Mouse (Mus musculus) limb, embryonic 13.5 days (tissue): ENCODE data around the gene Hist1h4f. TPM values are rescaled to one million over a fixed set of nuclear protein-coding genes. Genes with fewer than 3 reads are reported as not detected.
"Not testable (repeated sequence)": the region's sequence is repeated elsewhere in the genome, so short reads cannot be mapped to it uniquely, and the experiment has no call there.

Experiments used
- ATAC-seq: fragments of 200-750 bp; cut with Nextera tagmentation; 2 replicates; pipeline ENCODE4 v1.8.0; 2017; ENCODE audit warnings: low read depth, moderate number of reproducible peaks, moderate TSS enrichment; ENCODE audit not compliant: low FRiP score
- H3K27ac ChIP-seq: fragments of 300-500 bp; sonication (generic); 2 replicates; pipeline ENCODE4 v1.5.1; 2015; ENCODE audit warnings: inconsistent platforms, mild to moderate bottlenecking, moderate library complexity
- H3K27me3 ChIP-seq: fragments of 300-500 bp; sonication (generic); 2 replicates; pipeline ENCODE4 v1.6.1; 2015; ENCODE audit warnings: mild to moderate bottlenecking, inconsistent platforms
- H3K36me3 ChIP-seq: fragments of 300-500 bp; sonication (generic); 2 replicates; pipeline ENCODE4 v1.6.1; 2015; ENCODE audit warnings: inconsistent platforms, mild to moderate bottlenecking, moderate library complexity
- H3K4me1 ChIP-seq: fragments of 300-500 bp; sonication (generic); 2 replicates; pipeline ENCODE4 v1.6.1; 2015; ENCODE audit warnings: inconsistent platforms
- H3K4me2 ChIP-seq: fragments of 300-500 bp; sonication (generic); replicated peaks from 2 replicates; pipeline ENCODE4 v1.6.1; 2015; ENCODE audit warnings: inconsistent platforms, mild to moderate bottlenecking, moderate library complexity
- H3K4me3 ChIP-seq: fragments of 300-500 bp; sonication (generic); 2 replicates; pipeline ENCODE4 v1.5.1; 2015; ENCODE audit warnings: moderate library complexity, mild to moderate bottlenecking, inconsistent platforms
- H3K9ac ChIP-seq: fragments of 300-500 bp; sonication (generic); 2 replicates; pipeline ENCODE4 v1.6.1; 2015; ENCODE audit warnings: mild to moderate bottlenecking, inconsistent platforms
- H3K9me3 ChIP-seq: fragments of 300-500 bp; sonication (generic); 2 replicates; pipeline ENCODE4 v1.6.1; 2016; ENCODE audit warnings: inconsistent platforms
- WGBS: fragments of 180-500 bp; shearing (Covaris S2); methylation state at CpG from one replicate; pipeline ENCODE4 v1.1.7; 2015; 5-methylcytosine and 5-hydroxymethylcytosine counted together
- polyA plus RNA-seq: library from polyadenylated mRNA; unstranded; fragments of >200 nt; fragmentation: Nextera tagmentation; extraction: Ambion mirVana; gene quantifications from 2 replicates; pipeline ENCODE4 v1.2.1, GENCODE M21; 2015

Gene Hist1h4f
- polyA plus RNA-seq, 1 experiment from 2014 or later = 1.9 TPM

DNA sequence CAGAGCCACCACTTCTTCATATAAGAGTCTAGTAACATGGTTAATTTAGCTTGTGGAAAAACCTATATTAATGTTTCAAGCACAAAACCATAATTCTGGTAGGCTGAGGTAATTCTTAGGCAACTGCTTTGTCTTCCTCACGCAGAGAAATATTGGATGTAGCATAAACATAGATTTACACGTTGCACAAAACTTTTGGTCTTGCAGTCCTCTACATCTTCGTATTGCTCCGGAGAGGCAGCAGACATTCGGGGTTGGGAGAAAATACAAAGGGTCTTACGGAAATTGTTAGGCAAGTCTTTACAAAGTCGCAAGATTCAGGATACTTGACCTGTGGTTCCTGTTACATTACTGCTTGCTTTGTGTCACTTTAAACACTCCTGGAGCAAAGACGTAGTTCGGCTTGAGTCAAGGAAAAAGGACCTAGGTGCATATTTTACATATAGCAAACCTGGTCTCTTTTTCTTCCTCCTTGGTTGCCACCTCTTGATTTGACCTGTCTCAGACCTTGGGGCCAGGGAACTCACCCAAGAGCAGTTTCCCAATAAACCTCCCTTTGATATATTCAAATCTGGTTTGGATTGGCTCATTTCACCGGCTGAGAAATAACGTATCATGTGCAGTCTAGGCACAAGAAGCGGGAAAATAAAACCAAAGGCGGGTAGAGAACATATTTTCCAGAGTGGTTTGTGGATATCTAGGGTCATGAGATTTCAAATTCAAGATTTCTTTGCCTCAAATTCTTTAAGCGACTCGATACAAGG is 16.9 kb downstream of the Hist1h4f start:
- Histone ChIP-seq H3K4me2 (peak overlapping the region; percentile 65), H3K4me1 (peaks cover 42% of the 10 kb centered on the region), H3K9ac (peak overlapping the region; percentile 63), H3K4me3 (peak overlapping the region; percentile 55), H3K27ac (peak overlapping the region; percentile 97), H3K9me3 (no peaks in the 10 kb centered on the region), H3K27me3 (no peaks in the 10 kb centered on the region), H3K36me3 (no peaks in the 10 kb centered on the region)
- ATAC-seq = 0 out of 2 replicates have a peak, but pooled peaks have one; percentile 15
- 1% methylated on average over 15 of the region's 15 CpGs for WGBS

DNA sequence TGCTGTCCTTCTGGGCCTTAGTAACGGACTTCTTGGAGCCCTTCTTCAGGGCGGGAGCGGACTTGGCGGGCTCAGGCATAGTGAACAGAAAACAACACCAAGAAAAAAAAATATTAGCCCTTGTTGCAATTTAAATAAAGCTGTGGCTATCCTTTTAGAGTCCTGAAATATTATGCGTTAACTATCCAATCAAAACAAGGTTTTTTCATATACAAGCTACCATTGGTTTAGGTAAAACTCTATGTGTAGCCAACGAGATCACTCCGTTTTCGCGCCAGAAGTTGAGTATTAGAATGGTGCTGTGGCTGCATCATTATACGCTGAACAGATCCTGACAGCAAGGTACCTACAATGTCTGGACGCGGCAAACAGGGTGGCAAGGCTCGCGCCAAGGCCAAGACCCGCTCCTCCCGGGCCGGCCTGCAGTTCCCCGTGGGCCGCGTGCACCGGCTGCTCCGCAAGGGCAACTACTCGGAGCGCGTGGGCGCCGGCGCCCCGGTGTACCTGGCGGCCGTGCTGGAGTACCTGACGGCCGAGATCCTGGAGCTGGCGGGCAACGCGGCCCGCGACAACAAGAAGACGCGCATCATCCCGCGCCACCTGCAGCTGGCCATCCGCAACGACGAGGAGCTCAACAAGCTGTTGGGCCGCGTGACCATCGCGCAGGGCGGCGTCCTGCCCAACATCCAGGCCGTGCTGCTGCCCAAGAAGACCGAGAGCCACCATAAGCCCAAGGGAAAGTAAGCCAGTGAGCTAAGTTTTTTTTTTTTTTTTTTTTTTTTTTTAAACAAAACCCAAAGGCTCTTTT is 17.7 kb downstream of the Hist1h4f start, which contains the start of gene Hist1h2af:
Gene Hist1h2af, plus strand, starts transcription at position 347 of the 808 bp plus-strand sequence.
- under 1% methylated on average over 32 of the region's 53 CpGs for WGBS
- not testable (repeated sequence) for H3K9me3 ChIP-seq, H3K36me3 ChIP-seq, H3K27me3 ChIP-seq
- Histone ChIP-seq H3K27ac (peak within 1 kb of the TSS; percentile 97), H3K4me3 (peak within 1 kb of the TSS; percentile 55), H3K9ac (peak within 1 kb of the TSS; percentile 81), H3K4me2 (peak within 1 kb of the TSS; percentile 65), H3K4me1 (peaks cover 47% of the 10 kb centered on the region)
- ATAC-seq = peak; percentile 46

DNA sequence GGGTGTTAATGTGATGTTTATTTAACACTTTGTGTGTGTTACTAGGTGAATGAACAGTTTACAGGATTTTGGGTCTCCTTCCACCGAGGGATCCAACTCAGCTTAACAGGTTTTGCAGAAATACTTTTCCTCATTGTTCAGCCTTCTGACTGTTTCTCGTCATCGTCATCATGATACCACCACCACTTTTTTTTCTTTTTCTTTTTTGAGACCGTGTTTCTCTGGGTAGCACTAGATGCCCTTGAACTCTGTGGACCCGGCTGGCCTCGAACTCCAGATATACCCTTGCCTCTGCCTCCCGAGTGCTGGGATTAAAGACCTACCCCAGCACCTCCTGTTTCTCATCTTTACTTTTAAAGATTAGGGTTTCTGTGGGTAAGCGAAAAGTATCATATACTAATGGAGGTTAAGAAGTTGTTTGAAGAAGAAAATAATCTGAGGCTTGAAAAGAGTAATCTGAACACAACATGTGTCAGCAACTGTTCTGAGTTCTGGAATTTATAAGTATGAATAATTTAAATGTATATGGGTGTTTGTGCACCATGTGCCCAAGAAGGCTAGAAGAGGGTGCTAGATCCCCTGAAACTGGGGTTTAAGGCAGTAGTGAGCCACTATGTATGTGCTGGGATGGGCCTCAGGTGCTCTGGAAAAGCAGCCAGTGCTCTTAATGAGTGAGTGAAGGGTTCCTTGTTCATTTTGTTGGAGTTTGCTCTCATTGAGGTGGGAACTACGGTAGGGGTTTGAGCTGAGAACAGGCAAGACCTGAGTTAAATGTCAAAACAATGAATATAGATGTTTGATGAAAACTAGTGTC is 19.0 kb downstream of the Hist1h4f start:
- peaks cover 39% of the 10 kb centered on the region for H3K4me1 ChIP-seq
- H3K4me2 ChIP-seq = peak overlapping the region; percentile 65
- peak overlapping the region; percentile 81 for H3K9ac ChIP-seq
- H3K36me3 ChIP-seq = no peaks in the 10 kb centered on the region
- no peaks in the 10 kb centered on the region for H3K9me3 ChIP-seq
- 19% methylated on average over 9 of the region's 9 CpGs for WGBS
- ATAC-seq = no peak
- H3K4me3 ChIP-seq = peak overlapping the region; percentile 55
- peak overlapping the region; percentile 97 for H3K27ac ChIP-seq
- H3K27me3 ChIP-seq = no peaks in the 10 kb centered on the region

DNA sequence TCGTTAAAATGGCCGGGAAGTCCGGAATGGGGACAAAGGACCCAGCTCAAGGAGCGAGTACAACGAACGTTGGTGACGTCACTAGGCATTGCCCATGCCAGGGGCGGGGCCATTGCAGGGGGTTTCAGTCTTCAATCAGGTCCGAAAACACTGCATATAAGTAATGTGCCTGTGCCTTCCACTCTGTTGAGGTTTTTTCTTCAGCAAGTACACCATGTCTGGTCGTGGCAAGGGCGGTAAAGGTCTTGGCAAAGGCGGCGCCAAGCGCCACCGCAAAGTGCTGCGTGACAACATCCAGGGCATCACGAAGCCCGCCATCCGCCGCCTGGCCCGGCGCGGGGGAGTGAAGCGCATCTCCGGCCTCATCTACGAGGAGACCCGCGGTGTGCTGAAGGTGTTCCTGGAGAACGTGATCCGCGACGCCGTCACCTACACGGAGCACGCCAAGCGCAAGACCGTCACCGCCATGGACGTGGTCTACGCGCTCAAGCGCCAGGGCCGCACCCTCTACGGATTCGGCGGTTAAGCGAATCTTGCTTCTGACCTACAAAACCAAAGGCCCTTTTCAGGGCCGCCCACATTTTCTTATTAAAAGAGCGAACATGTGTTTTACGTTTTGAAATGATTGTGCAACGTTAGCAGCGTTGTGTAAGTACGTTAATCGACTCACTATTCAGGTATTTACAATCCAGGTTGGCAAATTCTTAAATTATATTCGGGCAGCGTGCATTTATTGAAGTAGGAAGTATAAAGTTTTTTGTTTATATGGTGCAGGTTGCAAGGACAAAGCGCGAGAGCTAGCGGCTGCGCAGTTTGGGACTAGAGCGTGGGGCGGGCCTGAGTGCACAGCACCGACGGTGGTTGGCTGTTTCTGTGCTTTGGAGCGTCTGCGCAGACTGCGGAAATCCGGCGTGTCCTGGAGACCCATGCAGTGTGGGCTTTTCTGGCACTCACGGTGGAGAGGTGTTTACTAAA is 20.3 kb downstream of the Hist1h4f start, which contains the start of gene Hist1h4h:
Gene Hist1h4h, plus strand, starts transcription at position 150 of the 975 bp plus-strand sequence.
- peak; percentile 81 for ATAC-seq
- Histone ChIP-seq H3K27me3 (no peaks in the 10 kb centered on the region), H3K9me3 (no peaks in the 10 kb centered on the region), H3K4me1 (peaks cover 28% of the 10 kb centered on the region), H3K36me3 (no peaks in the 10 kb centered on the region), H3K27ac (peak within 1 kb of the TSS; percentile 97), H3K4me2 (peak within 1 kb of the TSS; percentile 65), H3K4me3 (peak within 1 kb of the TSS; percentile 55), H3K9ac (peak within 1 kb of the TSS; percentile 81)
- under 1% methylated on average over 65 of the region's 70 CpGs for WGBS

DNA sequence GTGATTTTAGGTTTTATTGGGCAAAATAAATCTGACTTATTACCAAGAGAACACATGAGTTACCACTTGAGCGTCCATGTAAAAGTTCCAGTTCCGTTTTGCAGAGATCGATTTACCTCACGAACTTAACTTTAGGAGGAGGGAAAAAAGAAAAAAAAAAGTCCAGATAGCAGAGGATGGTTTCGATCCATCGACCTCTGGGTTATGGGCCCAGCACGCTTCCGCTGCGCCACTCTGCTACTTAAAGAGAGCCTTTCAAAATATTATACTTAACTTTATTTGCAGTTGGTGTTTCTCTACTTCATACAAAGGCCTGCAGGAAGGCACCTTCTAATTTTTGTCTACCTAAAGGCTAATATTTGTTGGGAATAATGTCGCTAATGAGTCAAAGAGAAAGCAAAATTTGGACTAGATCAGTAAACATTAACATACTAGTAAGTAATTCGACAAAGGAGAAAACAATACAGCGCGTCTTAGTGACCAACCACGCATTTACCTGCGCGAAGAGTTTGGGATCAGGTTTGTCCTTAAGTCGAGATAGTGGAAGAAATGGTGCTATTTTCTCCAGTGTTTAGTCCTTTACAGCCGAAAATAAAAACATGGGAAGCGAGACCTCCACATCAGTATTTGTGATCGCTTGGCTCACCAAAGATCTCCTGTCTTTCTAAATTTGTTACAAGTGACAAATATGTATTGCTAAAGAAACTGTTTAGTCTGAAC is 21.1 kb downstream of the Hist1h4f start:
- no peaks in the 10 kb centered on the region for H3K27me3 ChIP-seq
- H3K4me3 ChIP-seq = peak overlapping the region; percentile 55
- under 1% methylated on average over 20 of the region's 20 CpGs for WGBS
- H3K9me3 ChIP-seq = no peaks in the 10 kb centered on the region
- H3K27ac ChIP-seq = peak overlapping the region; percentile 97
- peak overlapping the region; percentile 81 for H3K9ac ChIP-seq
- ATAC-seq = no peak
- no peaks in the 10 kb centered on the region for H3K36me3 ChIP-seq
- peaks cover 30% of the 10 kb centered on the region for H3K4me1 ChIP-seq
- H3K4me2 ChIP-seq = peak overlapping the region; percentile 65

DNA sequence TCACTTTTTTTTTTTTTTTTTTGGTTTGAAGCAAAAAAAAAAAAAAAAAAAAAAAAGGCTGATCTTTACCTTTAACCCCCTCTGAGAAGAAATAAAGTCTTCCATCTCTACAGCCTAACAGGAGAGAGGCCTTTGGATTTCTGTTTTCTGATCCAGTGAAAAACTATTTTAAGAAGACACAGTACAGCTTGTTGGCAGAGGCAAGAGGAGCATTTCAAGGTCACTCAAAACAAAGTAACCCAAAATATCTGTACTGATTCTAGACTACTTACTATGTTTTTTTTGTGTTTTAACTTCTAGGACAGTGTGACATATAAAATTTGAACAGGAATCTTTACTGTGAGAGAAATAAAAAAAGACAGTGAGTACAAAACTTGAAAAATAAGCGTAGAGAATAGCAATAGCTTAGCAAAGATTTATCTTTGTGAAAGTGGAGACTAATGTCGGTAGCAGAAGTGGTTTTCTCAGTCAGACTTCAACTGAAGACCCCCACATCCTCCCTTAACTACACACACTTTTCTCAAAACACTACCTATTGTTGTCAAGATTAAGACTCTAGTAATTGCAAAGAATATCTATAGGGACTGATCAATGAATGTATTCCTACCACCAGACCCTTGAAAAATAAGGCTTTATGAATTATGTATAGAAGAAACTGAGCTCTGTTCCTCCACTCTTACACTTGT is 21.8 kb downstream of the Hist1h4f start:
- WGBS = 22% methylated on average over 2 of the region's 2 CpGs
- no peak for ATAC-seq

DNA sequence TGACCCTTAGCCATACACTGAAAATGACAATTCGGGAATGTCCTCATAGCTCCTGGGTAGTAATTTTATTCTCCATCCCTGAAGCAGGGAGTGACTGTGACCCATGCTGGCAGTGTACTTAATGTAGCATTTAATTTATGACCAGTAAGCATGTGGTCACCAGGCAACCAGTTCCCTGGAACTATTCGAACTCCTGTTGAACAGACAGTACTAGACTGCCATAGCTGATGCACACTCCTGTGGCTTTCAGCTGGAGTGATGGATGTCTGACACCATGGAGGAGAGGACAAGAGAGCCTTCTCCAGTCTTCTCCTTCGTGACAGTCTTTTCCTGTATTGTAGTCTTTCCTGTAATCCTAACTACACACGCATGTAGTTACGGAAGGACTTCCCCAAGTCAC is 22.4 kb downstream of the Hist1h4f start:
- H3K9me3 ChIP-seq = no peaks in the 10 kb centered on the region
- 0 out of 2 replicates have a peak overlapping the region, but pooled peaks have one; percentile 15 for H3K27ac ChIP-seq
- peaks cover 25% of the 10 kb centered on the region for H3K4me1 ChIP-seq
- 67% methylated on average over 5 of the region's 5 CpGs for WGBS
- no peaks in the 10 kb centered on the region for H3K36me3 ChIP-seq
- no peak for ATAC-seq
- H3K4me2 ChIP-seq = peak overlapping the region; percentile 65
- peak overlapping the region; percentile 13; the same call in 1 of the 2 replicates for H3K4me3 ChIP-seq
- H3K9ac ChIP-seq = no peak overlapping the region
- H3K27me3 ChIP-seq = no peaks in the 10 kb centered on the region

More for the DNA sequence above, 21.8 kb downstream of the Hist1h4f start:
- H3K9me3 ChIP-seq = no peaks in the 10 kb centered on the region
- no peaks in the 10 kb centered on the region for H3K27me3 ChIP-seq
- H3K9ac ChIP-seq = peak overlapping the region; percentile 81
- peak overlapping the region; percentile 55 for H3K4me3 ChIP-seq
- H3K4me1 ChIP-seq = peaks cover 29% of the 10 kb centered on the region
- H3K4me2 ChIP-seq = peak overlapping the region; percentile 65
- no peaks in the 10 kb centered on the region for H3K36me3 ChIP-seq
- peak overlapping the region; percentile 97 for H3K27ac ChIP-seq

DNA sequence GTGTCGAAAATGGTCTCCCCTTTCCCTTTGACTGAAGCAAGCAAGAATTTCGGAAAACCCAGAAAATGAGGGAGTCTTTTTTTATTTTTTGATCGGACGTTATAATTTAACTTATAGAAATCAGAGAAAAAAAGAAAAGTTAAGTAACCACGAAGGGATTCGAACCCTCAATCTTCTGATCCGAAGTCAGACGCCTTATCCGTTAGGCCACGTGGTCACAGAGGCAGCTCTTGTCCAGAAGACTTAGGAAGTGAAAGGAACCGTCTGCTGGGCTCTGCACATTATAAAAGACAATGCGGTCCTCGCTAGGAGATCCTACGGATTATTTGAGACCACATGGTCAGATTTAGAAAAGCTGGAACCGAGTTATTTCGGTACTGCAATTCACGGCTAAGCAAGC is 25.1 kb downstream of the Hist1h4f start:
- H3K27ac ChIP-seq = peak overlapping the region; percentile 63; the same call in 1 of the 2 replicates

DNA sequence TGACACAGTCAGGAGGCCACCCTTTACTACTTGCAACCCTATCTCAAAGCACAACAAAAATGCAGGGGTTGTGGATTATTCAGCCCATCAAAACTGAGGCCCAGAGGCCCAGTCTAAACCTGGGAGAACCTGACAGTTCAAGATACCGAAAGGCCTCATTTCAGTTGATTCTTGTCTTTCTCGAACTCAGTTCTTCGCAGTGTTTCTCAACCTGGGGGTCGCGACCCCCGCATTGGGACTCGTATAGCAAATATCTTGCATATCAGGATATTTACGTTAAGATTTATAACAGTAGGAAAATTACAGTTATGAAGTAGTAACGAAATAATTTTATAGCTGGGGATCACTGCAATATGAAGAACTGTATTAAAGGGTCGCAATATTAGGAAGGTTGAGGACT is 25.5 kb downstream of the Hist1h4f start:
- no peak for ATAC-seq
- 2% methylated on average over 10 of the region's 10 CpGs for WGBS
- Histone ChIP-seq H3K27me3 (no peaks in the 10 kb centered on the region), H3K4me1 (peaks cover 10% of the 10 kb centered on the region), H3K27ac (no peak overlapping the region), H3K9me3 (no peaks in the 10 kb centered on the region), H3K4me2 (peak overlapping the region; percentile 61), H3K9ac (peak overlapping the region; percentile 48; the same call in 1 of the 2 replicates), H3K36me3 (no peaks in the 10 kb centered on the region), H3K4me3 (peak overlapping the region; percentile 47)

More for the DNA sequence above, 25.1 kb downstream of the Hist1h4f start:
- Histone ChIP-seq H3K4me1 (peaks cover 10% of the 10 kb centered on the region), H3K9me3 (no peaks in the 10 kb centered on the region), H3K4me3 (peak overlapping the region; percentile 47), H3K4me2 (peak overlapping the region; percentile 61), H3K27me3 (no peaks in the 10 kb centered on the region), H3K36me3 (no peaks in the 10 kb centered on the region), H3K9ac (peak overlapping the region; percentile 56)
- under 1% methylated on average over 17 of the region's 17 CpGs for WGBS
- peak; percentile 39 for ATAC-seq

DNA sequence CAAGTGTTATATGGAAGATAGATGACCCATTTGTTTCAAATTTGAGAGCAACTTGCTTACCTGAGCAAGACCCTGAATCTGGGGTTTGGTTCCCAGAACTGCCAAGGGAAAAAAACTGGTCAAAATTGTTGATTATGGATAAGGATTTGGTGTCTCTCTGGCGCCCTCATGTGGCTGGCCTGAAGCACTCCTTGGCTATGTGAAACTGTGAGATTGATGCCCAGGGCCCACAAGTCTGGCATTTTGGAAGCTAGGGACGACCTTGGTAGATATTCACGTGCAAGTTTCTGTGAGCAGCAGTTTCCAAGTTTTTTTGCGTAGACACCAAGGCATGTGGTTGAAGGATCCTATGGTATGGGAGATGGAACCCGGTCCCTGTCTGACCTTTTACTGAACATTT is 26.8 kb downstream of the Hist1h4f start:
- Histone ChIP-seq H3K4me2 (peak overlapping the region; percentile 32), H3K27ac (no peak overlapping the region), H3K36me3 (no peaks in the 10 kb centered on the region), H3K27me3 (no peaks in the 10 kb centered on the region), H3K4me1 (peaks cover 10% of the 10 kb centered on the region), H3K9ac (no peak overlapping the region), H3K4me3 (no peak overlapping the region), H3K9me3 (no peaks in the 10 kb centered on the region)
- no peak; the same call in 1 of the 2 replicates for ATAC-seq
- WGBS = 9% methylated on average over 5 of the region's 5 CpGs
